Mouse (Mus musculus) CH12.LX (cell line): ENCODE data around the gene Arl9.

Experiments used
- BHLHE40 ChIP-seq: IDR thresholded peaks from 2 replicates; pipeline ENCODE4 v1.6.1; 2011; ENCODE audit warnings: mild to moderate bottlenecking, low read depth, low read length, improper control_type of control experiment
- CHD1 ChIP-seq: IDR thresholded peaks from 2 replicates; pipeline ENCODE4 v1.6.1; 2012; ENCODE audit warnings: low read depth, low read length, improper control_type of control experiment, inconsistent platforms
- CHD2 ChIP-seq: IDR thresholded peaks from 2 replicates; pipeline ENCODE4 v1.6.1; 2011; ENCODE audit warnings: low read length, improper control_type of control experiment
- CTCF ChIP-seq, 2 experiments: IDR thresholded peaks in 1 of 2; conservative IDR thresholded peaks in 1 of 2; 2 replicates each; pipeline ENCODE4 v1.5.1; 2011 to 2012; ENCODE audit warnings: low read depth in 2 of 2, low read length in 2 of 2, improper control_type of control experiment in 1 of 2, inconsistent platforms in 1 of 2, mild to moderate bottlenecking in 1 of 2, moderate library complexity in 1 of 2
- EP300 ChIP-seq: IDR thresholded peaks from 2 replicates; pipeline ENCODE4 v1.6.1; 2011; ENCODE audit warnings: low read length, improper control_type of control experiment
- HCFC1 ChIP-seq: IDR thresholded peaks from 2 replicates; pipeline ENCODE4 v1.6.1; 2012; ENCODE audit warnings: low read depth, mild to moderate bottlenecking, inconsistent platforms, low read length, improper control_type of control experiment
- JUND ChIP-seq: conservative IDR thresholded peaks from 2 replicates; pipeline ENCODE4 v1.6.1; 2011; ENCODE audit warnings: low read depth, low read length, improper control_type of control experiment
- PAX5 ChIP-seq: IDR thresholded peaks from 2 replicates; pipeline ENCODE4 v1.6.1; 2012; ENCODE audit warnings: low read length, inconsistent platforms, mixed read lengths
- POLR2A ChIP-seq: IDR thresholded peaks from 2 replicates; pipeline ENCODE4 v1.6.1; 2011; ENCODE audit warnings: low read depth, mild to moderate bottlenecking, improper control_type of control experiment, low read length
- SMC3 ChIP-seq: IDR thresholded peaks from 2 replicates; pipeline ENCODE4 v1.6.1; 2011; ENCODE audit warnings: low read depth, low read length, improper control_type of control experiment
- TBP ChIP-seq: conservative IDR thresholded peaks from 2 replicates; pipeline ENCODE4 v1.6.1; 2011; ENCODE audit warnings: low read depth, low read length, improper control_type of control experiment
- USF1 ChIP-seq: IDR thresholded peaks from 2 replicates; pipeline ENCODE4 v1.6.1; 2014; ENCODE audit warnings: low read depth, mild to moderate bottlenecking, inconsistent platforms, low read length, improper control_type of control experiment
- ZMIZ1 ChIP-seq: IDR thresholded peaks from 2 replicates; pipeline ENCODE4 v1.6.1; 2012; ENCODE audit warnings: low read depth, mild to moderate bottlenecking, inconsistent platforms, low read length, improper control_type of control experiment

GRCm38 (mm10) chr5:77011082-77011481, 7.2 kb downstream of the Arl9 start:
- TF ChIP-seq CHD2 (no peak), CTCF (conservative IDR thresholded peaks at IDR 0.05 in 1 of 2, IDR thresholded peaks at IDR 0.05 in 1 of 2; ENCODE audit: low read depth in 2 of 2, low read length in 2 of 2) (no peak), HCFC1 (no peak), USF1 (no peak), PAX5 (no peak), BHLHE40 (no peak), JUND (no peak), TBP (no peak), SMC3 (no peak), POLR2A (no peak), CHD1 (no peak), EP300 (no peak), ZMIZ1 (no peak)
